Mouse (Mus musculus) brown adipose tissue, adult 24 weeks (tissue): ENCODE measurements around the gene Tcfl5. TPM values are rescaled to one million over a fixed set of nuclear protein-coding genes. Genes with fewer than 3 reads are reported as not detected.

Source experiments
- H3K27ac ChIP-seq: fragments of 200-500 bp; replicated peaks from 2 replicates; pipeline ENCODE4 v1.5.1; 2012; ENCODE audit warnings: low read depth, mild to moderate bottlenecking, low read length
- H3K4me1 ChIP-seq: fragments of 200-500 bp; 2 replicates; pipeline ENCODE4 v1.6.1; 2012; ENCODE audit warnings: low read length, mixed read lengths; ENCODE audit not compliant: control insufficient read depth, insufficient read depth, insufficient read length
- H3K4me3 ChIP-seq: fragments of 200-500 bp; 2 replicates; pipeline ENCODE4 v1.5.1; 2012; ENCODE audit warnings: low read depth, mild to moderate bottlenecking, low read length, moderate library complexity; ENCODE audit not compliant: insufficient read depth
- polyA plus RNA-seq: library from polyadenylated mRNA; stranded (reverse); fragments of >200 nt; gene quantifications from 2 replicates; pipeline ENCODE4 v1.2.4, GENCODE M21; 2012; ENCODE audit not compliant: missing spikeins, insufficient read depth, insufficient read length

Tcfl5 gene
- not detected in 2 replicates for polyA plus RNA-seq

DNA sequence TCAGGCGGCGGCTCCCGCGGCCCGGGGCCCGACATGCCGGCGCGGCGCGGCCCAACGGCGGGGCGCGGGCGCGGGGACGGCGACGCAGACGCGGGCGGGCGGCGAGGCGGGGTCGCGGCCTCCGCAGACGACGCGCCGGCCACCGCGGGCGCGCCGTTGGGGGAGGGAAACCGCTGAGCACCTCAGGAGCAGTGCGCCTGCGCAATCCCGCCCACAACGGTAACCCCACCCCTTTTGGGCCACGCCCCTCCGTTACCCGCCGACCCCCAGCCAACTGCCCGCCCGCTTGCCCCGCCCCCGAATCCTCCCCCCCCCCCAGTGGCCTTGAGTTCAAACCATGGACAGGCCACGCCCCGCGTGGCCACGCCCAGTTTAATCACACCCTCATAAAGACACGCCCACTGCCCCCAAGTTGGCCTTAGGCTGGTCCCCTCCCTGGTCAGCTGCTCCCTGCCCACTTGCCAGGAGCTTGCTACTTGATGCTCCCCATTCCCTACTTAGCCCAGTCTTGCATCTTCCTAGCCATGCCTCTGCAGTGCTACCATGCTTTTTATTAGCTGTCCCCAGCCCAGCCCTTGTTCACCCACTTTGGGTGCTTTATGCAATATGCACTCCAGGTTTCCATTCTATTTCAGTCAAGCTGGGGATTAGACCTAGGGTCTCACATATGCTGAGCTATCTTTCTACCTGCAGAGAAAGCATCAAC is at the start of gene Tcfl5:
Tcfl5 (minus strand) TSS at position 154 of the 706 bp plus-strand sequence.
- no peaks in the 10 kb centered on the region for H3K4me1 ChIP-seq
- H3K4me3 ChIP-seq, result no peak within 1 kb of the TSS
- no peak within 1 kb of the TSS for H3K27ac ChIP-seq

GRCm38 (mm10) chr2:180689841-180690240 is 47.3 kb upstream of the Tcfl5 start:
- H3K4me1 ChIP-seq, result peaks cover 17% of the 10 kb centered on the region
- no peak overlapping the region for H3K4me3 ChIP-seq
- peak overlapping the region; percentile 50 for H3K27ac ChIP-seq

DNA sequence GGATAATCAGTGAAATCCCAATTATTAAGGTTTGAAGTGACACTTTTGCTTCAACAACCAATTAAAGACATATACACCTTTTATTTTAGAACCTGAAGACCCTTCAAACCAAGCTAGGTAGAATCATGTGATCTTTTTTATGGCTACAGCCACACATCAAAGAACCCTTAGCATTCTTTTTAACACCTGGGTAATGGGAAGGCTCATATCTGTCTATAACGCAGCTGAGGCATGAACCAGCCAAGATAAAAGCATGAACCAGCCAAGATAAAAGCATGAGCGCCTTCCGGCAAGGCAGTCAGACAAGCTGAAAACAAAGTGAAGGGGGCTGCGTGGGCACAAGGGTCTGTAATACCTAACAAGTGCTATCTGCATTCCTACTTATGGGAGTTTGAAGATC is 41.5 kb upstream of the Tcfl5 start:
- H3K4me1 ChIP-seq, result no peaks in the 10 kb centered on the region
- H3K4me3 ChIP-seq, result no peak overlapping the region
- H3K27ac ChIP-seq, result no peak overlapping the region

DNA sequence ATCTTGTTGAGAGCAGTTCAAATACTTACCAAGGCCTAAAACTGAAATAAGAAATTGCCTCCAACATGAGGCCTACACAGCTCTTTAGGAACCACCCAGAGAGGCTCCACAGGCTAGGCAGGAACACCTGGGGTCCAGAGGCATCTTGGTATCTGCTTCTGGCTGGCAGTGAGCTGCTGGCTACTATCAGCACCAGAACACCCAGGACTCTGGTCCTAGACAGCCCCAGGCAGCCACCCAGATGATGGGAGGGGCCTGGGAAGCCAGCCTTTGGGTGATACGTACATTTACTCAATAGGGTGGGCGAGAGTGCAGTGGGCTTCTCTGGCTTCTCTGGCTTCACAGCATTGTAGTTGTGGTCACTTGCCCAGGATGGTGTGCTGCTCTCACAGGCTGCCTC is 41.0 kb upstream of the Tcfl5 start:
- no peak overlapping the region for H3K27ac ChIP-seq
- no peak overlapping the region for H3K4me3 ChIP-seq
- H3K4me1 ChIP-seq, result no peaks in the 10 kb centered on the region

GRCm38 (mm10) chr2:180681225-180681624 is 38.7 kb upstream of the Tcfl5 start:
- no peak overlapping the region for H3K4me3 ChIP-seq
- no peaks in the 10 kb centered on the region for H3K4me1 ChIP-seq
- no peak overlapping the region for H3K27ac ChIP-seq

GRCm38 (mm10) chr2:180678609-180679140 is 36.2 kb upstream of the Tcfl5 start:
- no peak overlapping the region for H3K27ac ChIP-seq

DNA sequence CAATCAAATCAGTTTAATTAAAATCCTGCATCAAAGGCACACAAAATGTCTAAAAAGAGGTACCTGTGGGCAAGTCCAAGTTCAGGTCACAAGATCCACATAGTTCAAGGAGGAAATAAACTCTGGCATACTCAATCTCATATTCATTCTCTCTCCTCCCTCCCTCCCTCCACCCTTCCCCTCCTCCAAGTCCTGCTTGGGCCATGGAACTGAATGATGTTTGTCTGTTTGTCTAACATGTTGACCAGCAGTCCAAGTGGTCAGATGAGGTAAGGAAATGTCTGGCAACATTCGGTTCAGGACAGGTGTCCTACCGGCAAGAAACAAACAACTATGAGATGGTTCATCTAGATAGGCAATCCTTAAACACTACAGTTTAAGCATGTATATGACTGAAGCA is 34.2 kb upstream of the Tcfl5 start:
- H3K4me3 ChIP-seq, result no peak overlapping the region
- H3K4me1 ChIP-seq, result no peaks in the 10 kb centered on the region
- no peak overlapping the region for H3K27ac ChIP-seq

More at GRCm38 (mm10) chr2:180678609-180679140, 36.2 kb upstream of the Tcfl5 start:
- Histone ChIP-seq H3K4me1 (no peaks in the 10 kb centered on the region), H3K4me3 (no peak overlapping the region)

GRCm38 (mm10) chr2:180662008-180662407 is 19.5 kb upstream of the Tcfl5 start:
- Histone ChIP-seq H3K4me3 (no peak overlapping the region), H3K4me1 (peaks cover 2% of the 10 kb centered on the region), H3K27ac (no peak overlapping the region)

- no peak overlapping the region for H3K27ac ChIP-seq
- H3K4me3 ChIP-seq, result no peak overlapping the region
- H3K4me1 ChIP-seq, result peaks cover 2% of the 10 kb centered on the region
Measured at GRCm38 (mm10) chr2:180660521-180660920, 18.0 kb upstream of the Tcfl5 start.

DNA sequence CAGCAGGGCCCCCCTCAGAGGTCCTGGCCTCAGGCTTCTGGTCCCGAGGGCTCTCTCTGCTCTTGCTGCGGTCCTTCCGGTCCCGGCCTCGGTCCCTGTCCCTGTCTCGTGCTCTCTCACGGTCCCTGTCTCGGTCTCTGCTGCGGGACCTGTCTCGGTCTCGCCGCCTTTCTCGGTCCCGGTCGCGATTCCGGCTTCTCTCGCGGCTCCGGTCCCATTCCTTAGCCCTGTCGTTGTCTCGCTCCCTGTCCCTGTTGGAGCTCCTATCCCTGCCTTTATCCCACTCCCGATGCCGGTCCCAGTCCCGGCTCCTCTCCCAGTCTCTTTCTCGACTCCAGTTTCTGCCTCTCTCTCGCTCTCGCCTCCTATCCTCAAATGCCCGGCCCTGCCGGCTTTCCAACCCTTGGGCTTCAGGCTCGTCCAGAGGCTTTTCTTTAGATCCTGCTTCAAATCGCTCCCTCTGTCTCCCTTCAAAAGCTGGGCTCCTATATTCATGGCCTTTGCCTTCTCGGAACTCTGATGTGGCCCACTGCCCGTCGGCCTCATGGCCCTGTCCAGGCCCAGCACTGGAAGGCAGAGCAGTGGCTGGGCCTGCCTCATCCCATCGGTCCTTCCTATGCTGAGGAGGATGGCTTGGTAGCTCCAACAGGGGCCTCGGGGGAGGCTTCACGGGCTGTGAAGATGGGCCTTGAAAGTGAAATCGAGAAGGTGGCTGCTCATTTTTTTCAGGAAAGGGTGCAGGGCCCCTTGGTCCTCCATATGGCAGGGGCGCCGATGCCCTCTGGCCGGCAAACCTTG is 17.0 kb upstream of the Tcfl5 start:
- peak overlapping the region; percentile 4; the same call in 1 of the 2 replicates for H3K4me3 ChIP-seq
- no peak overlapping the region for H3K27ac ChIP-seq

GRCm38 (mm10) chr2:180658381-180658780 is 15.9 kb upstream of the Tcfl5 start:
- no peak overlapping the region for H3K27ac ChIP-seq
- H3K4me1 ChIP-seq, result peaks cover 2% of the 10 kb centered on the region
- H3K4me3 ChIP-seq, result no peak overlapping the region

More for the DNA sequence above, 17.0 kb upstream of the Tcfl5 start:
- H3K4me1 ChIP-seq, result peaks cover 2% of the 10 kb centered on the region

DNA sequence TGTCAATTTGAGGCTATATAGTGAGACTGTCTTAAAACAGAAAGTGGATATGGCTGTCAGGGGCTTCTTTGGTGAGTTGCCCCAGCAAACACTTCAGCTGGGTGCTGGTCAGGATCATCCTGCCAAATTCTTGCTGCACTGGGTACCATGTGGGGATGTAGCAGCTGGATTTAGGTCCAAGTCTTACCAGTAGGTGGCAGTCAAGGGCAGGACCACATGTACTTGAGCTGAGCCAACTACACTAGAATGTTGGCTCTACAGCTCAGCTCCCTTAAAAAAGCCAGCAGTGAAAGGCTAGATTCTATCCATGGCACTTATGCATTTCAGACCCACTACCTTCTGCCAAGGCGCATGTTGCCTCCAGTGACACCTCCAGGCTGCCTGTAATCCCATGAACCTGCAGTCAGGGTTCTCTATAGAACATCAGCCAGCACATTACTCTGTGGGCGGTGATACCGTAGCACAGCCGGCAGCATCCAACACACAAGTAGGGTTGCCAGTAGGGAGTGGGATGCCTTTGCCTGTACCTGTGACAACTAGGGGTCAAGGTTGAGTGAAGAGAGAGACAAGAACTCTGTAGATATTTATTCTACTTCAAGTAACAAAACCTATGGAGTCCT is 15.0 kb upstream of the Tcfl5 start:
- Histone ChIP-seq H3K4me1 (peaks cover 2% of the 10 kb centered on the region), H3K4me3 (no peak overlapping the region), H3K27ac (no peak overlapping the region)

- H3K27ac ChIP-seq, result no peak overlapping the region
Measured at GRCm38 (mm10) chr2:180655150-180655549, 12.6 kb upstream of the Tcfl5 start.

DNA sequence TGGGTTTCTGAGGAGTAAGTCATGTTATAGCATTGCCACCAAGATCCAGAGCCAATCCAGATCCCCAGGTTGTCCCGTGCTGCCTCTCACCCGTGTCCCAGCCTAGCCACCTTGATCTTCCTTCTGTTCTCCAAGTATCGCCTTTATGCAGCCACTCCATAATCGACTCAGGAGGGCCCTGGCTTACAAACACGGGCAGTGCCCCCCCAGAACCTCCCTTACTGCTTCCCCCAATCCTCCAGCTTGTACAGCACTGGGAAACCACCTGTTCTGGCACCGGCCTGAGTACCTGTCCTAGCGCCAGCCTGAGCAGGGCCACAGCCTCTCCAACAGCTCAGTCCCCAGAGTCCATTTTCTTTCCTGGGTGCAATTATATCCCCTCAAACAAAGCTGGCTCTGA is 12.2 kb upstream of the Tcfl5 start:
- peaks cover under 1% of the 10 kb centered on the region for H3K4me1 ChIP-seq
- no peak overlapping the region for H3K27ac ChIP-seq

More at GRCm38 (mm10) chr2:180655150-180655549, 12.6 kb upstream of the Tcfl5 start:
- Histone ChIP-seq H3K4me1 (peaks cover 2% of the 10 kb centered on the region), H3K4me3 (no peak overlapping the region)

GRCm38 (mm10) chr2:180646841-180647240 is 4.3 kb upstream of the Tcfl5 start:
- Histone ChIP-seq H3K27ac (no peak overlapping the region), H3K4me3 (no peak overlapping the region), H3K4me1 (no peaks in the 10 kb centered on the region)

More for the DNA sequence above, 12.2 kb upstream of the Tcfl5 start:
- no peak overlapping the region for H3K4me3 ChIP-seq
